Mouse (Mus musculus) embryo, embryonic 11 days (tissue): ENCODE data around the gene Adgra1.

Experiments used
- DNase-seq: peaks from one replicate; pipeline ENCODE4 v3.0.0-alpha.2; 2015

Adgra1 gene

GRCm38 (mm10) chr7:139850677-139851076 lies 16.7 kb downstream of the Adgra1 start:
- no peak for DNase-seq

DNA sequence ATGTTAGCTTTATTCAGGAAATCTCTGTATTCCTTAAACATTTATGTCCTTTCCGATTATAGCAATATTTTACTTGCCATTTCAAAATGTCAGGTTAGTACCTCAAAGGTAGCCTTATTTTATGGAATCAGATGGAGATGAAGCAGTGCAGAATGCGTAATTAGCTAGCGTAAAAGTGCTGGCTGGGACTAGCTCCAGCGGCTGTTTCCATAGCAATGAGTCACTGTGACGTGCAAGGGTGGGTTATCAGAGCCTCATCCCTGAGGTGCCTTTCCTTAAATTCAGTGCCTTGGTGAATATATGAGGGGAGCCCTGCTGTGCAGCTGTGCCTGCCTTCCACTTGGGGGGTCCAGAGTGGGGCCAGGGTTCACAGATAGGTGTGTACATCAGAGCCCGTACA lies 17.1 kb downstream of the Adgra1 start:
- no peak for DNase-seq

DNA sequence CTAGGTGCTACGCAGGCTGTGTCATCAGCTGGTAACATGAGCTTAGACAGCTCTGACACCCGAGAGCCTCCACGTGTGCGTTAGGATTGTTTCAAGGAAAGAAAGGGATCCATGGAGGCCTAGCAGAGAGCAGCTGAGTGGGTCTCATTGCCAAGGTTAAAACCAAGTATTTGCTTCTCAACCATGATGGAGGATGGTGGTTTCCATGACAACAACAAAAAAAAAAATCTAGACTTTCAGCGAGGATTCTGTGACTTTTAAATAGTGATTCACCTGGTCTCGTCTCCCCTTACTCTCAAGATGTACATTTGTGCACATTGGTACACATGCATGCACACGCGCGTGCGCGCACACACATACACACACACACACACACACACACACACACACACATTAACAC lies 21.3 kb downstream of the Adgra1 start:
- no peak for DNase-seq

DNA sequence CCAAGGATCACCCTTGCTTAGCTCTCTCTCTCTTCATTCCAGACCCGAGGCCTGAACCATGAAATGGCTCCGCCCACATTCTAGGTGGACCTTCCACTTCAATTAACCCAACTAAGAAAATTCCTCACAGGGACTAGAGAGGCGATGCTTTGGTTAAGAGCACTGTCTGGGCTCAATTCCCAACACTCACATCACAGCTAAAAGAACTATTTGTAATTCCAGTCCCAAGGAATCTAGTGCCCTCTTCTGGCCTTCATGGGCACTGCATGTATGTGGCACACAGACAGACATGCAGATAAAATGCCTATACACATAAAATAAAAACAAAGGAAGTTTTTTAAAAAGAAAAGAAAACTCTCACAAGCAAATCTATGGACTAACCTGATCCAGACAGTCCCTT lies 27.4 kb downstream of the Adgra1 start:
- DNase-seq, result peak; percentile 71

- DNase-seq, result no peak
Observed at GRCm38 (mm10) chr7:139863076-139863475, 29.1 kb downstream of the Adgra1 start.

DNA sequence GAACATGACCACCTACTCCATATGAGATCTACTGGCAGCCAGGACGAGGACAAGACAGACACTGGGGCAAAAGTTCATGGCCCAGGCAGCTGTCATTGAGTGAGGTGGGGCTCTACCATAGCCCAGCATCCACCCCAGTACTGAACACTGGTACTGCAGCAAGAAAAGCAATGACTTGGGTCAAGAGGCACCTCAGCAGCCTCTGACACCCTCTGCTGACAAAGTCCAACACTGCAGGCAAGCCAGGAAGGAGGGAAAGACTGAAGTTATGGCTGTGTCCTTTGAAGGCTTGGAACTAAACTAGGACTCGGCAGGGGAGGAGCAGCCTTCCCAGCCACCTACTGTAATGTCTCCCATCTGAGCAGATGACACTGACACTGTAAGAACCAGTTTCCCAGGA lies 30.3 kb downstream of the Adgra1 start:
- no peak for DNase-seq

DNA sequence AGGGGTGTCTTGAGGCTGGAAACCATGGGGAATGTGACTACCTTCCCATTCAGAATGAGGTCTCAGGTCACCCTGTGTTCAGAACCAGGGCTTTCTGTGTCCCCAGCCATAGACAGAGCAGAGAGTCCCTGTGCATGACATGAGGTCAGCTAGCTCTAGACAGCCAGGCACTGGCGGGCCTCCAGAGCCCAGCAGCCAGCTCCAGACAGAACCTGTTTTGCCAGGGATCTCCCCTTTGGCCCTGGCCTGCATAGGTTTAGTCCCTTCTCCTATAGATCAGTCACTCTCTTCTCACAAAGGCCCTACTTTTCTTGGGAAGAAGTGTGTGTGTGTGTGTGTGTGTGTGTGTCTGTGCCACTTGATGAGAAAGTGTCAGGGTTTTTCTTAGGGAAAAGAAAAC lies 30.9 kb downstream of the Adgra1 start:
- no peak for DNase-seq

GRCm38 (mm10) chr7:139871014-139871413 lies 37.0 kb downstream of the Adgra1 start:
- no peak for DNase-seq

GRCm38 (mm10) chr7:139877167-139877792 lies 43.3 kb downstream of the Adgra1 start:
- peak; percentile 45 for DNase-seq

DNA sequence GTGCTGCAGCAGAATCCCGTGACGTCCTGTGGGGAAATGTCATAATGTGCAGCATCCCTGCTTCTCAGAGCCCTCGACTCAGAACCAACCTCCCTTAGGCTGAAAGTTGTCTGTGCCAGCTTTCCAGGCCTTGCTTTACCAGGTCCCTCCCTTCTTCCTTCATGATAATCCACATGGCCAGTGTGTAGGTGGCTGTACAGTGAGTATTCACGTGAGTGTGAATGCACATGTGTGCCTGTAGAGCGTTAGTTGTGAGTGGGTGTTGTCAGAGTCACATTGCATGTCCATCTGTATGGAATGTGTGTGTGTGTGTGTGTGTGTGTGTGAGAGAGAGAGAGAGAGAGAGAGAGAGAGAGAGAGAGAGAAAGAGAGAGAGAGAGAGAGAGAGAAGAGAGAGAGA lies 44.1 kb downstream of the Adgra1 start:
- DNase-seq, result no peak

GRCm38 (mm10) chr7:139878621-139879020 lies 44.6 kb downstream of the Adgra1 start:
- no peak for DNase-seq

GRCm38 (mm10) chr7:139883545-139883944 lies 49.6 kb downstream of the Adgra1 start:
- DNase-seq, result no peak

DNA sequence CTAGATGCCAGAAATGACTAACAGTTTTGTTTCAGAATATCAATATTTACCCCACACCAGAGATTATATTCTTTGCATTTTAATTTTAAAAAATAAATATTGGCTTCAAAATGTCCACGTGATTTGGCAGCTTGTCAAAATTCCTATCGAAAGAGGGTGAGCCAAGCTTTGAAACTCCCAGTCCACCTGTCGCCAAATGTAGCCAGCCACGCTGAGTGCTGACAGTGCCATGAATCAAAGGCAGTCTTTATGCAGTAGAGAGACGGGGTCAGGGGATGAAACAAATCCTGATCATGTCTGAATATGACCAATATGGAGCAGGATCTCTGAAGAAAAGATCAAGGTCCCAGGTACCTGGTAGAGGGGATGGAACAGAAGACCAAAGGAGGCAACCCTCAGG lies 57.8 kb downstream of the Adgra1 start:
- no peak for DNase-seq

DNA sequence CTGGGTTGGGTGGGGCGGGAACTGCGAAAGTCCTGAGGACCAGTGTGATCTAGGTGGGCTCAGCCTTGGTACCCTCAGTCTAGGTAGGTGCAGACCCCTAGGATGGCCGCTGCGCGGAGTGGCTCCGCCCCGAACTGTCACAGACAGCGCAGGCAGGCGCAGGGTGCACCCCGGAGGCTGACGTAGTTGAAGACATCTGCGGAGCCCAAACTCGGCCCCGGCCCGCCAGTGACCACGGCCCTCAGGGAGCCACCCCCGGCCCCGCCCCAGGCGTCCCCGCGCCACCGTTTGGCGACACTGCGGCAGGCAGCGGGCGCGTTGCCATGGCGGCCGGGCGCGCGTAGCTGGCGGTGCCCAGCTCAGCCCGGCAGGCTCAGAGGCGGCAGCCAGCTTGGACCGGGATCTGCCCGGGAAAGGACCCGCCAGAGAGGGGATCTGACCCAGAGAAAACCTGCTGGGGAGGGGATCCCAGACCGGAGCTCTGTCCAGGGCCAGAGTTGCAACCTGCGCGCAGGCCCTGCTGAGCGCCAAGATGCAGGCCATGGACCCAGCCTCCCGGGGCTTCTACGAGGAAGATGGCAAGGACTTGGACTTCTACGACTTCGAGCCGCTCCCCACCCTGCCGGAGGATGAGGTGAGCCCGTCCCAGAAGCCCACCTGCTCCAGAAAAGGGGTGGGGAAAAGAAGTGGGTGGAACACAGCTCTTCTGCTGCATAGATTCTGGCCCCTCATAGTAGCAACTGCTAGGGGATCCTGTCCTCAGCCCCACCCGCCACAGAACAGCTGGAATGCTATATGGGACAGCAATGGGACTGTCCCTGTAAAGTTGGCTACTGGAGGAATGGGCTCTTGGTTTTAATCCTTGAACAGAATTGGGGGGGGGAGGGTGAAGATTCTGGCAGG lies 60.9 kb downstream of the Adgra1 start, which contains the start of gene Kndc1:
Gene Kndc1 (plus strand): TSS at position 42 of the 903 bp plus-strand sequence.
- DNase-seq, result peak; percentile 58

DNA sequence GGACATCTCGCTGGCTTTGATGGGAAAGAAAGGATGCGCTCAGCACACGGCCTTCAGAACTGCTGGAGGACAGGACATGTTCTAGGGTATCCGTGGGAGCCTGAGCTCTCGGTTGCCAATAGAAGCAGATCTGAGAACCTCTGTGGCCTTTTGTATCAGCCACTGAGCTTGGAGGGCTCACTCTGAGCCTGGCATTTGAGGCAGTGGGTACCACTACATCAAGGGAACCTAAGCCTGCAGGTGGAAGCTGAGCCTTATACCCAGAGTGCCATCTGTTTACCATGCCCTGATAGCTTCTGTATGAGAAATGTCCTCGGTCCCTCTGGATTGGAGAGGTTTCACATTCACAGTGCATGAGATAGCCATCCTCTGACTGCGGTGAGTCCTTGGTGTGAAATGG lies 62.3 kb downstream of the Adgra1 start:
- no peak for DNase-seq

GRCm38 (mm10) chr7:139896796-139897195 lies 62.8 kb downstream of the Adgra1 start:
- no peak for DNase-seq

GRCm38 (mm10) chr7:139898606-139899005 lies 64.6 kb downstream of the Adgra1 start:
- DNase-seq, result no peak

- DNase-seq, result no peak
Observed at GRCm38 (mm10) chr7:139899505-139899904, 65.5 kb downstream of the Adgra1 start.

GRCm38 (mm10) chr7:139900456-139900855 lies 66.5 kb downstream of the Adgra1 start:
- no peak for DNase-seq

- DNase-seq, result no peak
Observed at GRCm38 (mm10) chr7:139900896-139901295, 66.9 kb downstream of the Adgra1 start.

- no peak for DNase-seq
Observed at GRCm38 (mm10) chr7:139901981-139902380, 68.0 kb downstream of the Adgra1 start.

DNA sequence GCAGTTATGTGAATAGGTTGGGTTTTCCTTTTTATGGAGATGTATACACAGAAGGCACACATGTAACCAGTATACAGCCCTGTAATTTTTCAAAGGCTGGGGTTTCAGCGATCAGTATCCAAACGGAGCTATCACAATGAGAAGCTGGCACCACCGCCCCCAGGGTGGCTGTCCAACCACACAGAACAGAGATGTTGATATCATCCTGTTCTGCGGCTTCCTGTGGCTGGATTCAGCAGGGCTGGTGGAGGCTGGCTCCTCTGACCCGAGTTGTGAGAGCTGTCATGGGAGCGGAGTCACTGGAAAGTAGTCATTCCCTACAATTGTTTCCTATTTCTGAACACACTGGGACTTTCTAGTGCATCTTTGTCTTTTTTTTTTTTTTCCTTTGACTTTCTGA lies 71.3 kb downstream of the Adgra1 start:
- DNase-seq, result no peak

DNA sequence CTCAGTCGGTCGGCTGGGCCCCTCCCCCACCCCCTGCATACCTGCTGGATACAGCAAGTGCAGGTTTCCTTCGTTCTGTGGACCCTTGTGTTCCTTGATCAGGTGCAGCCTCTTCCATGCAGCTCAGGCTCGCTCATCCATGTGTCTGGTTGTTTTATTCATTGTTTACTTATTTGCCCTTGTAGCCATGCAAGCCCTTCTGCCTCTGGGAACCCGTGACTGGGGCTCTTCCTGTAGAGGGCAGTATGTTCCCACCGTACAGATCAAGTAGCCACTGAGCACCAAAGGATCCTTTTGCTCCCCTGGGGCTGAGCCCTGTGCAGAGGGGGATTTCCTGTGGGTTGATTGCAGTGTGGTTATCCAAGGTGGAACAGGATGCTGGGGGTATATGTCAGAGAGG lies 71.7 kb downstream of the Adgra1 start:
- DNase-seq, result peak; percentile 74

DNA sequence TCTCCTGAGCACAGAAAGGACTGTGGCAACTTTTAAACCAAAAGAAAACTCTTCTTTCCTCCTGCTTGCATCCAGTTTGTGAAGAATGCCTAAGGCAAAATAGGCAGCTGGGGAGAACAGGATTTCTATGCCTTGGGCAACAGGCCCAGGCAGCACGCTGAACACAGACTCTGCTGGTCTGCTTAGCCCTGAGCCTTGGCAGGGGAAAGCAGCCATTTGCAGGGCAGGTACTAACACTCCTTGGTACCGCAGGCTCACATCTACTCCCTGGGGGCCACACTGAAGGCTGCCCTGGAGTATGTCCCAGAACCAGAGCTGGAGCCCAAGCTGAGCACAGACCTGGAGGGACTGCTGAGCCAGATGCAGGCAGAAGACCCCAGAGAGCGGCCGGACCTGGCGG lies 74.2 kb downstream of the Adgra1 start:
- DNase-seq, result no peak
